Mouse (Mus musculus) liver, postnatal 0 days (tissue): Measurements from ENCODE around the gene 9330159F19Rik. TPM values are rescaled to one million over a fixed set of nuclear protein-coding genes. Genes with fewer than 3 reads are reported as not detected.

Source experiments
- ATAC-seq: fragments of 200-750 bp; cut with Nextera tagmentation; 2 replicates; pipeline ENCODE4 v1.8.0; 2017; ENCODE audit warnings: mild to moderate bottlenecking, moderate library complexity
- DNase-seq: peaks from one replicate; pipeline ENCODE4 v3.0.0-alpha.2; 2016
- H3K27ac ChIP-seq: fragments of 300-500 bp; sonication (generic); 2 replicates; pipeline ENCODE4 v1.5.1; 2014; ENCODE audit warnings: antibody characterized with exemption, moderate library complexity, mild to moderate bottlenecking, low read depth
- H3K27me3 ChIP-seq: fragments of 300-500 bp; sonication (generic); 2 replicates; pipeline ENCODE4 v1.6.1; 2014; ENCODE audit warnings: low read length, control low read depth, mixed read lengths; ENCODE audit not compliant: insufficient read depth
- H3K36me3 ChIP-seq: fragments of 300-500 bp; sonication (generic); replicated peaks from 2 replicates; pipeline ENCODE4 v1.6.1; 2014; ENCODE audit warnings: mild to moderate bottlenecking, control low read depth, low read length, moderate library complexity, mixed read lengths; ENCODE audit not compliant: insufficient read depth
- H3K4me1 ChIP-seq: fragments of 300-500 bp; sonication (generic); 2 replicates; pipeline ENCODE4 v1.6.1; 2014; ENCODE audit warnings: antibody characterized with exemption, mild to moderate bottlenecking, control low read depth; ENCODE audit not compliant: insufficient read depth
- H3K4me2 ChIP-seq: fragments of 300-500 bp; sonication (generic); 2 replicates; pipeline ENCODE4 v1.6.1; 2014; ENCODE audit warnings: low read depth, mild to moderate bottlenecking, low read length, moderate library complexity, mixed read lengths
- H3K4me3 ChIP-seq: fragments of 300-500 bp; sonication (generic); 2 replicates; pipeline ENCODE4 v1.5.1; 2014; ENCODE audit warnings: low read depth, low read length
- H3K9ac ChIP-seq: fragments of 300-500 bp; sonication (generic); replicated peaks from 2 replicates; pipeline ENCODE4 v1.6.1; 2014; ENCODE audit warnings: mild to moderate bottlenecking, moderate library complexity
- H3K9me3 ChIP-seq: fragments of 300-500 bp; sonication (generic); 2 replicates; pipeline ENCODE4 v1.6.1; 2016; ENCODE audit warnings: mild to moderate bottlenecking, control low read depth, low read length, mixed read lengths
- CTCF ChIP-seq: sonication (generic); IDR thresholded peaks from 2 replicates; pipeline ENCODE4 v1.5.1; 2016; ENCODE audit warnings: antibody characterized with exemption, low read depth
- EP300 ChIP-seq: IDR thresholded peaks from 2 replicates; pipeline ENCODE4 v1.6.1; 2016; ENCODE audit warnings: antibody characterized with exemption, low read depth, mild to moderate bottlenecking
- WGBS: fragments of 180-500 bp; shearing (Covaris S2); extraction: QIAGEN DNeasy Blood & Tissue Kit; methylation state at CpG from one replicate; pipeline ENCODE4 v1.1.7; 2014; ENCODE audit not compliant: insufficient replicate concordance; 5-methylcytosine and 5-hydroxymethylcytosine counted together
- polyA plus RNA-seq: library from polyadenylated mRNA; unstranded; fragments of >200 nt; fragmentation: Nextera tagmentation; extraction: Ambion mirVana; gene quantifications from 2 replicates; pipeline ENCODE4 v1.2.1, GENCODE M21; 2015

The 9330159F19Rik gene
- polyA plus RNA-seq, 1 experiment from 2014 or later: not detected

- Histone ChIP-seq H3K4me1 (no peaks in the 10 kb centered on the region), H3K27ac (no peak overlapping the region), H3K36me3 (no peaks in the 10 kb centered on the region), H3K27me3 (no peaks in the 10 kb centered on the region), H3K9ac (no peak overlapping the region), H3K4me3 (no peak overlapping the region), H3K4me2 (no peak overlapping the region), H3K9me3 (no peaks in the 10 kb centered on the region)
- ATAC-seq (no peak), DNase-seq (no peak)
- 46% methylated on average over 3 of the region's 3 CpGs for WGBS
- TF ChIP-seq CTCF (no peak), EP300 (no peak)
These were observed 2.7 kb upstream of the 9330159F19Rik start for GRCm38 (mm10) chr10:29208735-29209134.

- DNase-seq: no peak
- Histone ChIP-seq H3K4me2 (no peak overlapping the region), H3K27me3 (no peaks in the 10 kb centered on the region), H3K4me3 (no peak overlapping the region), H3K36me3 (no peaks in the 10 kb centered on the region), H3K27ac (no peak overlapping the region), H3K9ac (no peak overlapping the region), H3K4me1 (no peaks in the 10 kb centered on the region), H3K9me3 (no peaks in the 10 kb centered on the region)
- ATAC-seq: no peak
- WGBS: 54% methylated on average over 3 of the region's 3 CpGs
- no peak for TF ChIP-seq EP300
- no peak for TF ChIP-seq CTCF
These were observed 2.2 kb downstream of the 9330159F19Rik start for GRCm38 (mm10) chr10:29213534-29214100.

- Histone ChIP-seq H3K9me3 (no peaks in the 10 kb centered on the region), H3K4me1 (no peaks in the 10 kb centered on the region), H3K4me3 (no peak overlapping the region), H3K4me2 (no peak overlapping the region), H3K27ac (no peak overlapping the region), H3K36me3 (no peaks in the 10 kb centered on the region), H3K27me3 (no peaks in the 10 kb centered on the region), H3K9ac (no peak overlapping the region)
- no peak for ATAC-seq
- TF ChIP-seq EP300: no peak
- no peak for TF ChIP-seq CTCF
- no peak for DNase-seq
- 85% methylated on average over 1 of the region's 1 CpGs for WGBS
These were observed 5.6 kb downstream of the 9330159F19Rik start for GRCm38 (mm10) chr10:29216957-29217356.

GRCm38 (mm10) chr10:29217451-29217850 is 6.0 kb downstream of the 9330159F19Rik start:
- 68% methylated on average over 2 of the region's 2 CpGs for WGBS
- Histone ChIP-seq H3K36me3 (no peaks in the 10 kb centered on the region), H3K4me3 (no peak overlapping the region), H3K9ac (no peak overlapping the region), H3K4me2 (no peak overlapping the region), H3K27me3 (no peaks in the 10 kb centered on the region), H3K27ac (no peak overlapping the region), H3K9me3 (no peaks in the 10 kb centered on the region), H3K4me1 (no peaks in the 10 kb centered on the region)
- DNase-seq (no peak), ATAC-seq (no peak)
- TF ChIP-seq EP300 (no peak), CTCF (no peak)

- H3K4me3 ChIP-seq: no peak overlapping the region
- WGBS: 77% methylated on average over 4 of the region's 4 CpGs
- H3K36me3 ChIP-seq: no peaks in the 10 kb centered on the region
- DNase-seq: no peak
- H3K4me2 ChIP-seq: no peak overlapping the region
- no peaks in the 10 kb centered on the region for H3K9me3 ChIP-seq
- no peak for TF ChIP-seq EP300
- TF ChIP-seq CTCF: no peak
- H3K27me3 ChIP-seq: no peaks in the 10 kb centered on the region
- no peak overlapping the region for H3K27ac ChIP-seq
- no peak for ATAC-seq
- H3K9ac ChIP-seq: no peak overlapping the region
- H3K4me1 ChIP-seq: no peaks in the 10 kb centered on the region
These were observed 13.9 kb downstream of the 9330159F19Rik start for GRCm38 (mm10) chr10:29225329-29225728.

- WGBS: 79% methylated on average over 2 of the region's 2 CpGs
- H3K4me2 ChIP-seq: no peak overlapping the region
- no peak for DNase-seq
- no peak for ATAC-seq
- H3K9ac ChIP-seq: no peak overlapping the region
- no peaks in the 10 kb centered on the region for H3K4me1 ChIP-seq
- H3K4me3 ChIP-seq: no peak overlapping the region
- H3K9me3 ChIP-seq: no peaks in the 10 kb centered on the region
- H3K36me3 ChIP-seq: no peaks in the 10 kb centered on the region
- no peaks in the 10 kb centered on the region for H3K27me3 ChIP-seq
- TF ChIP-seq EP300 (no peak), CTCF (no peak)
- H3K27ac ChIP-seq: no peak overlapping the region
These were observed 19.8 kb downstream of the 9330159F19Rik start for GRCm38 (mm10) chr10:29231208-29231607.

Other genes starting within 250 kb of the 9330159F19Rik start
- not detected in 2 replicates for gene 2310057J18Rik, start 225.3 kb upstream of the 9330159F19Rik start, polyA plus RNA-seq
- not detected in 2 replicates for gene Soga3, start 67.8 kb upstream of the 9330159F19Rik start, polyA plus RNA-seq
- not detected in 2 replicates for gene Gm49353, start 12.7 kb upstream of the 9330159F19Rik start, polyA plus RNA-seq
- gene Echdc1, start 101.6 kb downstream of the 9330159F19Rik start, polyA plus RNA-seq: 11.1 and 14.2 TPM in 2 replicates
- gene Rnf146, start 150.8 kb downstream of the 9330159F19Rik start, polyA plus RNA-seq: 13.3 and 13.8 TPM in 2 replicates